Mouse (Mus musculus) testis, adult 2 months (tissue): ENCODE results near the gene Fanca.

Experiments used
- CTCF ChIP-seq: fragments of 200-500 bp; IDR thresholded peaks from 2 replicates; pipeline ENCODE4 v1.5.1; 2012; ENCODE audit warnings: low read depth, mild to moderate bottlenecking, inconsistent platforms, low read length, moderate library complexity; ENCODE audit not compliant: control insufficient read depth, insufficient read depth, insufficient replicate concordance
- POLR2A ChIP-seq: fragments of 200-500 bp; IDR thresholded peaks from 2 replicates; pipeline ENCODE4 v1.6.1; 2012; ENCODE audit warnings: low read depth, mild to moderate bottlenecking, inconsistent platforms, low read length, moderate library complexity; ENCODE audit not compliant: control insufficient read depth

- TF ChIP-seq CTCF (no peak), POLR2A (no peak)
Measured at GRCm38 (mm10) chr8:123255170-123255569, 63.2 kb downstream of the Fanca start.
